Mouse (Mus musculus): ENCODE measurements around the gene Birc6.
"Not testable (repeated sequence)": the region's sequence is repeated elsewhere in the genome, so short reads cannot be mapped to it uniquely, and the experiment has no call there.

The Birc6 gene

GRCm38 (mm10) chr17:74564151-74564550 is 36.1 kb downstream of the Birc6 start:
- DNase-seq (ENCODE audit: low spot score): no peak

GRCm38 (mm10) chr17:74569219-74569618 is 41.1 kb downstream of the Birc6 start:
- DNase-seq (ENCODE audit: low spot score): no peak

GRCm38 (mm10) chr17:74570585-74570984 is 42.5 kb downstream of the Birc6 start:
- no peak for DNase-seq (ENCODE audit: low spot score)

GRCm38 (mm10) chr17:74577173-74577572 is 49.1 kb downstream of the Birc6 start:
- no peak for DNase-seq (ENCODE audit: low spot score)

GRCm38 (mm10) chr17:74579586-74579985 is 51.5 kb downstream of the Birc6 start:
- DNase-seq (ENCODE audit: low spot score): peak; percentile 12

GRCm38 (mm10) chr17:74580738-74581137 is 52.6 kb downstream of the Birc6 start:
- DNase-seq (ENCODE audit: low spot score): no peak

GRCm38 (mm10) chr17:74586768-74587167 is 58.7 kb downstream of the Birc6 start:
- DNase-seq (ENCODE audit: low spot score): no peak

- DNase-seq (ENCODE audit: low spot score): no peak
Measured at GRCm38 (mm10) chr17:74598908-74599307, 70.8 kb downstream of the Birc6 start.

GRCm38 (mm10) chr17:74599396-74599795 is 71.3 kb downstream of the Birc6 start:
- no peak for DNase-seq (ENCODE audit: low spot score)

GRCm38 (mm10) chr17:74601201-74601600 is 73.1 kb downstream of the Birc6 start:
- DNase-seq (ENCODE audit: low spot score): no peak

- DNase-seq (ENCODE audit: low spot score): peak; percentile 19
Measured at GRCm38 (mm10) chr17:74630798-74631197, 102.7 kb downstream of the Birc6 start.

- DNase-seq (ENCODE audit: low spot score): no peak
Measured at GRCm38 (mm10) chr17:74642445-74642844, 114.3 kb downstream of the Birc6 start.

GRCm38 (mm10) chr17:74658362-74658761 is 130.3 kb downstream of the Birc6 start:
- no peak for DNase-seq (ENCODE audit: low spot score)

GRCm38 (mm10) chr17:74668010-74668409 is 139.9 kb downstream of the Birc6 start:
- DNase-seq (ENCODE audit: low spot score): no peak

GRCm38 (mm10) chr17:74670031-74670430 is 141.9 kb downstream of the Birc6 start:
- DNase-seq (ENCODE audit: low spot score): no peak

GRCm38 (mm10) chr17:74672446-74672845 is 144.4 kb downstream of the Birc6 start:
- DNase-seq (ENCODE audit: low spot score): no peak

GRCm38 (mm10) chr17:74673251-74673650 is 145.2 kb downstream of the Birc6 start:
- DNase-seq (ENCODE audit: low spot score): peak; percentile 52

- DNase-seq (ENCODE audit: low spot score): no peak
Measured at GRCm38 (mm10) chr17:74678061-74678460, 150.0 kb downstream of the Birc6 start.

GRCm38 (mm10) chr17:74684927-74685326 is 156.8 kb downstream of the Birc6 start:
- DNase-seq (ENCODE audit: low spot score): no peak

- DNase-seq (ENCODE audit: low spot score): no peak
Measured at GRCm38 (mm10) chr17:74688555-74688954, 160.5 kb downstream of the Birc6 start.

- no peak for DNase-seq (ENCODE audit: low spot score)
Measured at GRCm38 (mm10) chr17:74689406-74689805, 161.3 kb downstream of the Birc6 start.

- DNase-seq (ENCODE audit: low spot score): not testable (repeated sequence)
Measured at GRCm38 (mm10) chr17:74701661-74702060, 173.6 kb downstream of the Birc6 start.

GRCm38 (mm10) chr17:74705480-74705879 is 177.4 kb downstream of the Birc6 start:
- no peak for DNase-seq (ENCODE audit: low spot score)

- no peak for DNase-seq (ENCODE audit: low spot score)
Measured at GRCm38 (mm10) chr17:74706593-74706992, 178.5 kb downstream of the Birc6 start.

GRCm38 (mm10) chr17:74707637-74708152 is 179.6 kb downstream of the Birc6 start:
- DNase-seq (ENCODE audit: low spot score): no peak

All from urinary bladder, postnatal 14 days (tissue).